Mouse (Mus musculus): ENCODE results near the gene Dnah17. TPM values are rescaled to one million over a fixed set of nuclear protein-coding genes. Genes with fewer than 3 reads are reported as not detected.

Gene Dnah17
- total and polyA plus RNA-seq, 3 experiments: 0.08 to 0.26 (median 0.11) TPM

DNA sequence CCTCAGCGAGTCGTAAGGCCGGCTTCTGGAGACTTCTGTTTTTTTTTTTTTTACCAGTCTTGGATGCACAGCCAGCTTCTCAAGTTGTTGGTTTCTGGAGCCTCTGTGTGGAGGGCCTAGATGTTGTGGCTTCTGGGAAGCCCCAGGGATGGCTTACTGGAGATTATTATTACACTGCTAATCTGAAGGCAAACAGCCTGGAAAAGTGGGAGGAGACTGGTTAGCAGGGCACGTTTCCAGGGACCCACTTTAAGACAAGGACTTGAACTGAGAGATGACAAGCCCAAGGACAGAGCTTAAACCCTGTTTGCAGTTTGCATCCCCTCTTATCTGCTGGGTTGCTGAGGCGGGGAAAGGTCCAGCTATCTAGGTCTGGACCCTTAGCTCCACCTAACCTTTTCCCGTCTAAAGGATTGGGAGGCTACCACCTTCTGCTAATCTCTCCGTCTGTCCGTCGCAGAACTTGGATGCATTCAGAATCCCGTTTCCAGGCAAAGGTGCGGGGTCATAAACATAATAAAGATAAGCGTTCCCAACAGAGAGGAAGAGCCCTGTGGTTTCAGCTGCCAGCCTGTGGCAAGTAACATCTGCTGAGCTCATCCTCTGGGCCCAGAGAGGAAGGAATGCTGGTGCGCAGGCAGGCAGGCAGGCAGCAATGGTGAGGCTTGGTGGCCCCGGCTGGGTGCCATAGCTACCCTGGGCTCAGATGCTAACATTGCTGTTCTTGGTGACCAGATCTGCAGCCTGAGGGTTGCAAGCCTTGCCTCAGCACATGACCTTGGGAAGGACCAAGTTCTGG is 155.9 kb downstream of the Dnah17 start:
- Histone ChIP-seq H3K27me3 (ENCODE audit: control insufficient read depth, insufficient read depth, low read length) (no peaks in the 10 kb centered on the region), H3K4me1 (ENCODE audit: control insufficient read depth, insufficient read depth, low read length) (peaks cover 8% of the 10 kb centered on the region), H3K27ac (no peak overlapping the region), H3K79me2 (replicated peaks; ENCODE audit: control insufficient read depth, insufficient read depth, low read length) (no peaks in the 10 kb centered on the region), H3K9ac (ENCODE audit: low read depth, low read length) (no peak overlapping the region), H3K4me3 (no peak overlapping the region), H3K36me3 (ENCODE audit: control insufficient read depth, insufficient read depth, low read length) (no peaks in the 10 kb centered on the region)
- WGBS: 44% methylated on average over 14 of the region's 14 CpGs
- no peak for TF ChIP-seq CTCF (IDR thresholded peaks at IDR 0.05)
- TF ChIP-seq POLR2A (IDR thresholded peaks at IDR 0.05; ENCODE audit: insufficient read depth, low read depth, low read length): no peak
- TF ChIP-seq EP300 (IDR thresholded peaks at IDR 0.05; ENCODE audit: insufficient read depth, low read depth, low read length): no peak
- no peak for DNase-seq
- intact Hi-C loops (cut with DNase I): loop anchor here (5.0 kb wide), 1 partner anchor 102 kb away; the partner anchor contains the start of gene Tha1

GRCm38 (mm10) chr11:117973569-117973968 is 156.9 kb downstream of the Dnah17 start:
- peaks cover 8% of the 10 kb centered on the region for H3K4me1 ChIP-seq (ENCODE audit: control insufficient read depth, insufficient read depth, low read length)
- no peaks in the 10 kb centered on the region for H3K36me3 ChIP-seq (ENCODE audit: control insufficient read depth, insufficient read depth, low read length)
- no peak overlapping the region for H3K27ac ChIP-seq
- intact Hi-C loops (cut with DNase I): loop anchor here (5.0 kb wide), 1 partner anchor 101 kb away; the partner anchor contains the start of gene Tha1
- no peak overlapping the region for H3K4me3 ChIP-seq
- no peaks in the 10 kb centered on the region for H3K79me2 ChIP-seq (replicated peaks; ENCODE audit: control insufficient read depth, insufficient read depth, low read length)
- no peaks in the 10 kb centered on the region for H3K27me3 ChIP-seq (ENCODE audit: control insufficient read depth, insufficient read depth, low read length)
- no peak for DNase-seq
- no peak for TF ChIP-seq CTCF (IDR thresholded peaks at IDR 0.05)
- TF ChIP-seq EP300 (IDR thresholded peaks at IDR 0.05; ENCODE audit: insufficient read depth, low read depth, low read length): no peak
- TF ChIP-seq POLR2A (IDR thresholded peaks at IDR 0.05; ENCODE audit: insufficient read depth, low read depth, low read length): no peak
- WGBS: 42% methylated on average over 5 of the region's 5 CpGs
- no peak overlapping the region for H3K9ac ChIP-seq (ENCODE audit: low read depth, low read length)

GRCm38 (mm10) chr11:117972656-117973558 is 157.5 kb downstream of the Dnah17 start:
- DNase-seq: no peak
- WGBS: 92% methylated on average over 11 of the region's 11 CpGs
- intact Hi-C loops (cut with DNase I): loop anchor here (5.0 kb wide), 1 partner anchor 101 kb away; the partner anchor contains the start of gene Tha1
- Histone ChIP-seq H3K79me2 (replicated peaks; ENCODE audit: control insufficient read depth, insufficient read depth, low read length) (no peaks in the 10 kb centered on the region), H3K9ac (ENCODE audit: low read depth, low read length) (no peak overlapping the region), H3K27me3 (ENCODE audit: control insufficient read depth, insufficient read depth, low read length) (no peaks in the 10 kb centered on the region), H3K4me1 (ENCODE audit: control insufficient read depth, insufficient read depth, low read length) (peaks cover 8% of the 10 kb centered on the region), H3K27ac (no peak overlapping the region), H3K4me3 (no peak overlapping the region), H3K36me3 (ENCODE audit: control insufficient read depth, insufficient read depth, low read length) (no peaks in the 10 kb centered on the region)
- no peak for TF ChIP-seq POLR2A (IDR thresholded peaks at IDR 0.05; ENCODE audit: insufficient read depth, low read depth, low read length)
- no peak for TF ChIP-seq CTCF (IDR thresholded peaks at IDR 0.05)
- no peak for TF ChIP-seq EP300 (IDR thresholded peaks at IDR 0.05; ENCODE audit: insufficient read depth, low read depth, low read length)

Small RNA genes lying within 50 kb of the gene (microRNA-seq; reads per million reads assigned to microRNA genes)
- 0 to 2.2 reads per million in 2 experiments for gene Mir6933

Other genes with a start within 250 kb of the Dnah17 start
- 1 to 10 TPM; 2.8 to 4.5 TPM for gene Socs3, start 160.6 kb downstream of the Dnah17 start, total RNA-seq (2021)
- gene Socs3, start 160.6 kb downstream of the Dnah17 start, polyA plus RNA-seq (2012; rRNA removed): 3.7 and 4.4 TPM in 2 replicates
- gene Pgs1, start 144.3 kb downstream of the Dnah17 start, total RNA-seq (2021): 10 to 100 TPM; 17.9 to 18.1 TPM
- 21.8 and 26.5 TPM in 2 replicates for gene Pgs1, start 144.3 kb downstream of the Dnah17 start, polyA plus RNA-seq (2012; rRNA removed)
- gene Cyth1, start 118.0 kb upstream of the Dnah17 start, total RNA-seq (2021): 10 to 100 TPM; 54.1 to 56.0 TPM
- gene Cyth1, start 118.0 kb upstream of the Dnah17 start, polyA plus RNA-seq (2012; rRNA removed): 30.7 and 39.6 TPM in 2 replicates
- gene Usp36, start 159.6 kb upstream of the Dnah17 start, total RNA-seq (2021): 10 to 100 TPM; 13.1 to 15.5 TPM
- 10.3 and 14.6 TPM in 2 replicates for gene Usp36, start 159.6 kb upstream of the Dnah17 start, polyA plus RNA-seq (2012; rRNA removed)
- under 1 TPM; 0.32 to 0.65 TPM for gene Cep295nl, start 211.9 kb upstream of the Dnah17 start, total RNA-seq (2021)
- gene Cep295nl, start 211.9 kb upstream of the Dnah17 start, polyA plus RNA-seq (2012; rRNA removed): 0.15 and 0.18 TPM in 2 replicates
- gene Timp2, start 225.1 kb upstream of the Dnah17 start, total RNA-seq (2021): 100 to 1,000 TPM in 1 of 2 experiments, 10 to 100 TPM in 1; 99.2 to 109 TPM
- 98.9 and 121 TPM in 2 replicates for gene Timp2, start 225.1 kb upstream of the Dnah17 start, polyA plus RNA-seq (2012; rRNA removed)

Data from heart, adult 2 months (tissue).